Mouse (Mus musculus): ENCODE measurements around the gene Gstm1.

Gene Gstm1

GRCm38 (mm10) chr3:108017473-108018189, at the start of gene Gstm1:
TSS of gene Gstm1 (minus strand) at chr3:108017973.
- in situ Hi-C loops (cut with MboI; ENCODE audit: low pct_unique_long_range_greater_than_20kb in 1 of 2, low sequenced_read_pairs in 2 of 2, unreplicated experiment in 1 of 2), result no loop called here

DNA sequence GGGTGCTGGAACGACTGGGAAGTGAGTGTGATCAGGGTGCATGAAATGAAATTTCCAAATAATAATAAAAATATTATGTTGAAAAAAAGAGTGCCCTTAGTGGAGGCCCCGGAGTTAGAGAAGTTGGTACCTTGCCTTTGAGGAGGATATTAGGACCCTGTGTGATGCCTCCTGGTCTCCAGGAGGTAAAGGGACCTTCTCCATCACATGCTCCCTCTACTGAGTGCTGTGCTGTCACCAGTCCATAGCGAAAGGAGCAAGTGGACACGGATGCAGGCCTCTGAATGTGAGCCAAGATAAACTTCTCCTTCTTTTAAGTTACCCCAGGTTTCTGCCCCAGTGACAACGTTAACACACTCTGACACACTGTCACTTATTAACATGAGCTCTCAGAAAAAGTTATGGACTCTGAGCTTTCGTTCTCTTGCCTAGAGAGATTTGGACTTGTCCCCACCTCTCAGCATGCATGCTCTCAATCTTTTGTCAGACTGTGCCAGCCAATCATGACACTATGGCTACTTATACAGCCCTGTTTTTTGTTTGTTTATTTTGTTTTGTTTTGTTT, 49.7 kb upstream of the Gstm1 start:
- in situ Hi-C loops (cut with MboI; ENCODE audit: low pct_unique_long_range_greater_than_20kb in 1 of 2, low sequenced_read_pairs in 2 of 2, unreplicated experiment in 1 of 2), result loop anchor here in 1 of 2 experiments (10.0 kb wide), 1 partner anchor 133 kb away; the partner anchor contains the start of gene Gstm7

- in situ Hi-C loops (cut with MboI; ENCODE audit: low pct_unique_long_range_greater_than_20kb in 1 of 2, low sequenced_read_pairs in 2 of 2, unreplicated experiment in 1 of 2), result loop anchor here in 1 of 2 experiments (10.0 kb wide), 1 partner anchor 131 kb away; the partner anchor contains the start of gene Gstm7
Observed at GRCm38 (mm10) chr3:108065551-108065950, 47.8 kb upstream of the Gstm1 start.

- in situ Hi-C loops (cut with MboI; ENCODE audit: low pct_unique_long_range_greater_than_20kb in 1 of 2, low sequenced_read_pairs in 2 of 2, unreplicated experiment in 1 of 2), result loop anchor here in 1 of 2 experiments (10.0 kb wide), 1 partner anchor 130 kb away; the partner anchor contains the start of gene Gstm7
Observed at GRCm38 (mm10) chr3:108064672-108065071, 46.9 kb upstream of the Gstm1 start.

GRCm38 (mm10) chr3:108062648-108063047, 44.9 kb upstream of the Gstm1 start:
- in situ Hi-C loops (cut with MboI; ENCODE audit: low pct_unique_long_range_greater_than_20kb in 1 of 2, low sequenced_read_pairs in 2 of 2, unreplicated experiment in 1 of 2), result loop anchor here in 1 of 2 experiments (10.0 kb wide), 1 partner anchor 128 kb away; the partner anchor contains the start of gene Gstm7

DNA sequence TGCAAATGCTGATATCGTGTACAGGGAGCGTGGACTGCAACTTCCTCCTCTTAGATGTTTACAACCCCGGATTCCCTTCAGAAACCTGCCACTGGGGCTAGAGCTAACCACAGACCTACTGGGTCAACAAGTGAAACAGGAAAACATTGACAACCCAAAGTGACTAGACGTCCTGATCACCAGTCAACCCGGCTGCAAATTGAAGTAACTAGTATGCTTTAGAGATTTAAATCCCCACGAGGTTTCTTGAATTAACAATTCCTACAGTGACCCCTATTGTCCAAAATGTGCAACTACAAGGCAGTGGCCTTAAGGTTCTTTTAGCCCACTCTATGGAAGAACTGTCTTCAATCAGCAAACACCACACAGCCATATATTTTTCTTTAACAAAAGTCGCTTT, 43.6 kb upstream of the Gstm1 start:
- in situ Hi-C loops (cut with MboI; ENCODE audit: low pct_unique_long_range_greater_than_20kb in 1 of 2, low sequenced_read_pairs in 2 of 2, unreplicated experiment in 1 of 2), result loop anchor here in 1 of 2 experiments (10.0 kb wide), 1 partner anchor 127 kb away; the partner anchor contains the start of gene Gstm7

DNA sequence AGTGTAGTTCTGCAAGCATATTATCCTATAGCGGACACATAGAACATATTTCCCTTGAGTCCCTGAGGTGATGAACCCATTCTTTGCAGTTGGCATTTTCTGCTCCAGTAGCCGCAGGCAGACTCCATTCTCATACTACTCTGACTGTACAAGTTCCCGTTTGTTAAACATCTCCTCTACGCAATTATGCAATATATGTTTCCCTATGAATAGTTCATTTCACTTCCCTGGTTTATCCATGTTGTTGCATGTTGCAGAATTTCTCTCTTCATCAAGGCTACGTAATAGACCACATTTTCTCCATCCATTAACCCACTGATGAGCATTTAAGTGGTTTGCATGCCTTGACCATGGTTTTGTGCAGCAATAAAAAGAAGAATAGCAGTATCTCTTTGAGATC, 32.7 kb upstream of the Gstm1 start:
- in situ Hi-C loops (cut with MboI; ENCODE audit: low pct_unique_long_range_greater_than_20kb in 1 of 2, low sequenced_read_pairs in 2 of 2, unreplicated experiment in 1 of 2), result no loop called here

- in situ Hi-C loops (cut with MboI; ENCODE audit: low pct_unique_long_range_greater_than_20kb in 1 of 2, low sequenced_read_pairs in 2 of 2, unreplicated experiment in 1 of 2), result no loop called here
Observed at GRCm38 (mm10) chr3:108048306-108048705, 30.5 kb upstream of the Gstm1 start.

DNA sequence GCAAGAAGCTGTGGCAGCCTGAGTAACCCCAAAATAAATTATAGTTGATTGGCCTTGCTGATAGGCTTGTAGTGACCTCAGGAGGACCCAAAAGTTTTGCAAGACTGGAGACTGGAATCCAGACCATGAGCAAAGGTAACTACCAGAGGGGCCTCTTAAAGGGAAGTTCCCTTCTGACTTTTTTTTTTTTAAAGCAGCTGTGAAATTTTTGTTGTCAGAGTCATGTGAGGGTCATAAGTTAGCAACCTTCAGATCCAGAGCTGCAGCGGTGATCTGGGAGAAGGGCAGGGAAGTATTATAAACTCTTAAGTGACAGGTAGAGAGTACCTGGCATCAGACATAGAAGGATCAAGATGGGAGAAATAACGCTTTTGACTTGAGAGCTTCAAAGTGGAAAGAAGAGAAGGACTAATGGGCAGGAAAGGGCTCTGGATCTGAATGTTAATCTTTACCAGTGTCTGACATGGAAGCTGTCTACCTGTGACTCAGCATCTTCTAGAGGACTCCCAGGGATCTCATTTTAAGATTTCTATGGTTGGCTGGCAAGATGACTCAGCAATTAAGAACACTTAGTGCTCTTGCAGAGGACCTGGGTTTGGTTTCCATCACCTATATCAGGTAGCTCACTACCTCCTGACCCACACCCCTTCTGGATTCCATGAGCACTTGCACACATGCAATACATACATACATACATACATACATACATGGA, 29.3 kb upstream of the Gstm1 start:
- in situ Hi-C loops (cut with MboI; ENCODE audit: low pct_unique_long_range_greater_than_20kb in 1 of 2, low sequenced_read_pairs in 2 of 2, unreplicated experiment in 1 of 2), result no loop called here

GRCm38 (mm10) chr3:108044394-108045140, 26.8 kb upstream of the Gstm1 start, which contains the start of gene Gstm4:
TSS of gene Gstm4 (minus strand) at chr3:108044894.
- in situ Hi-C loops (cut with MboI; ENCODE audit: low pct_unique_long_range_greater_than_20kb in 1 of 2, low sequenced_read_pairs in 2 of 2, unreplicated experiment in 1 of 2), result no loop called here

DNA sequence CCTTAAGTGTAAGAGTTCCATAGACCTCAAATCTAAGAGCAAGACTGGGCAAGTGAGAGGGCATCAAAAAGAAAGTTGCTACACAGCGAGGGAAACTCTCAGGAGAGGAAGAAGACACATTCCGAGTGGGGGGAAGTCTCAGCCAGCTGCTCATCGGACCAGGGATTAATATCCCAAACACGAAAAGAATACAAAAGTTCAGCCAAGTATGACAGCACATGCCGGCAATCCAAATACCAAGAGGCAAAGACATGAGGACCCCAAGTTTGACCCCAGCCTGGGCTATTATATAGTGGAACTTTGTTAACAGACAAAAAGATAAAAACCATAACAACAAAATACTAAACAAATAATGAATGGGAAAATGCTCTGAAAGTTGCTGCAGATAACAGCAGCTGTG, 15.4 kb upstream of the Gstm1 start:
- in situ Hi-C loops (cut with MboI; ENCODE audit: low pct_unique_long_range_greater_than_20kb in 1 of 2, low sequenced_read_pairs in 2 of 2, unreplicated experiment in 1 of 2), result no loop called here

- in situ Hi-C loops (cut with MboI; ENCODE audit: low pct_unique_long_range_greater_than_20kb in 1 of 2, low sequenced_read_pairs in 2 of 2, unreplicated experiment in 1 of 2), result no loop called here
Observed at GRCm38 (mm10) chr3:108032113-108032512, 14.3 kb upstream of the Gstm1 start.

GRCm38 (mm10) chr3:108028641-108029365, 11.0 kb upstream of the Gstm1 start:
- in situ Hi-C loops (cut with MboI; ENCODE audit: low pct_unique_long_range_greater_than_20kb in 1 of 2, low sequenced_read_pairs in 2 of 2, unreplicated experiment in 1 of 2), result no loop called here

- in situ Hi-C loops (cut with MboI; ENCODE audit: low pct_unique_long_range_greater_than_20kb in 1 of 2, low sequenced_read_pairs in 2 of 2, unreplicated experiment in 1 of 2), result no loop called here
Observed at GRCm38 (mm10) chr3:108026597-108026996, 8.8 kb upstream of the Gstm1 start.

DNA sequence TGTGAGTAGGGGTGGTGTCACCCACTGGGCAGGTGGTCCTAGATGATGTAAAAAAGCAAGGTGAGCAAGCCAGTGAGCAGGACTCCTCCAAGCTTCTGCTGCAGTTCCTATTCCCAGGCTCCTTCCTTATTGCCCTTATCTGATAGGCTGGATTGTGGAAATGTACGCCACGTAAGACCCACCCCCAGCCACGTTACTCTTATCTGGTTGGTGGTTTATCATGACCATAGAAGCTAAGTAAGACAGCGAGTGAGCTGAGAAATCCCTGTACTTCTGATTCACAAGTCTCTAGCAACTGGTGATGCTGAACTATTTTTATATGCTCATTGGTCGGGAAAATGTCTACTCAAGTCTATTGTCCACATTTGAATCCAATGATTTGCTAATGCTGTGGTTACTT, 8.3 kb upstream of the Gstm1 start:
- in situ Hi-C loops (cut with MboI; ENCODE audit: low pct_unique_long_range_greater_than_20kb in 1 of 2, low sequenced_read_pairs in 2 of 2, unreplicated experiment in 1 of 2), result no loop called here

DNA sequence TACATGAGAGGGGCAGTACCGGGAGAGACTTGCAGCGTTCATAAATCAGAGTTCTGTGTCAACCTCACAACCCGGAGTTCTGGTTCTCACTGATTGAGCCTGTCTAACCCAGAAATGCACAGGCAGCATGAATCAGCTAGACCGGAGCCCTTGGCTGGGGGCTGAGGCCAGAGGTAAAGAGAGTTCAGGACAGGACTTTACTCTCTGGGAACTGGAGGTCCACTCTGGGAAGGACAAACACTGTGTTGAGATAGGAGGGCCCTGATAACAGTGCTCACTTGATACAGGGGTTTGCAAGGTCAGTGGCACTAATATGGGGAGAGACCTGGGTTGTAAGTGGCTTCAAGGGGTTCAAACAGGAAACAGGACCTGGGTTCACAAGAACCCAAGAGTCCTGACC, 7.5 kb upstream of the Gstm1 start:
- in situ Hi-C loops (cut with MboI; ENCODE audit: low pct_unique_long_range_greater_than_20kb in 1 of 2, low sequenced_read_pairs in 2 of 2, unreplicated experiment in 1 of 2), result no loop called here

- in situ Hi-C loops (cut with MboI; ENCODE audit: low pct_unique_long_range_greater_than_20kb in 1 of 2, low sequenced_read_pairs in 2 of 2, unreplicated experiment in 1 of 2), result no loop called here
Observed at GRCm38 (mm10) chr3:108022650-108023049, 4.9 kb upstream of the Gstm1 start.

All from mouse embryonic stem cell (cell line).